Mouse (Mus musculus): ENCODE results near the gene Rimbp3. TPM values are rescaled to one million over a fixed set of nuclear protein-coding genes. Genes with fewer than 3 reads are reported as not detected.

The Rimbp3 gene
- polyA plus RNA-seq, 1 experiment from 2014 or later = 0.28 TPM

GRCm38 (mm10) chr16:17249135-17249534 is 40.7 kb downstream of the Rimbp3 start:
- Histone ChIP-seq H3K27me3 (ENCODE audit: insufficient read depth, low read length) (no peaks in the 10 kb centered on the region), H3K4me2 (ENCODE audit: low read length) (no peak overlapping the region), H3K4me1 (replicated peaks; ENCODE audit: insufficient read depth, low read length) (peaks cover 21% of the 10 kb centered on the region; the same call in 1 of the 2 replicates), H3K9me3 (replicated peaks; ENCODE audit: low read length) (no peaks in the 10 kb centered on the region), H3K4me3 (replicated peaks; ENCODE audit: low read depth, low read length) (no peak overlapping the region), H3K36me3 (ENCODE audit: insufficient read depth, low read length) (no peaks in the 10 kb centered on the region), H3K9ac (ENCODE audit: low read depth, low read length) (no peak overlapping the region), H3K27ac (no peak overlapping the region)
- no peak for ATAC-seq (replicated peaks; ENCODE audit: low FRiP score, low read depth)
- TF ChIP-seq CTCF (IDR thresholded peaks at IDR 0.05; ENCODE audit: low read depth) = no peak
- 29% methylated on average over 6 of the region's 6 CpGs for WGBS
- no peak for DNase-seq (ENCODE audit: low spot score)

- no peak overlapping the region for H3K4me3 ChIP-seq (replicated peaks; ENCODE audit: low read depth, low read length)
- H3K27me3 ChIP-seq (ENCODE audit: insufficient read depth, low read length) = no peaks in the 10 kb centered on the region
- TF ChIP-seq CTCF (IDR thresholded peaks at IDR 0.05; ENCODE audit: low read depth) = no peak
- WGBS = 41% methylated on average over 3 of the region's 3 CpGs
- H3K9ac ChIP-seq (ENCODE audit: low read depth, low read length) = no peak overlapping the region
- H3K9me3 ChIP-seq (replicated peaks; ENCODE audit: low read length) = no peaks in the 10 kb centered on the region
- ATAC-seq (replicated peaks; ENCODE audit: low FRiP score, low read depth) (no peak; the same call in 1 of the 2 replicates), DNase-seq (ENCODE audit: low spot score) (no peak)
- H3K36me3 ChIP-seq (ENCODE audit: insufficient read depth, low read length) = no peaks in the 10 kb centered on the region
- no peak overlapping the region for H3K4me2 ChIP-seq (ENCODE audit: low read length)
- peaks cover 23% of the 10 kb centered on the region; the same call in 1 of the 2 replicates for H3K4me1 ChIP-seq (replicated peaks; ENCODE audit: insufficient read depth, low read length)
- H3K27ac ChIP-seq = no peak overlapping the region
These were observed 43.1 kb downstream of the Rimbp3 start for GRCm38 (mm10) chr16:17251539-17251938.

- no peak overlapping the region for H3K4me3 ChIP-seq (replicated peaks; ENCODE audit: low read depth, low read length)
- H3K9me3 ChIP-seq (replicated peaks; ENCODE audit: low read length) = no peaks in the 10 kb centered on the region
- DNase-seq (ENCODE audit: low spot score) = no peak
- no peak for TF ChIP-seq CTCF (IDR thresholded peaks at IDR 0.05; ENCODE audit: low read depth)
- H3K4me1 ChIP-seq (replicated peaks; ENCODE audit: insufficient read depth, low read length) = peaks cover 23% of the 10 kb centered on the region; the same call in 1 of the 2 replicates
- H3K27ac ChIP-seq = no peak overlapping the region
- H3K9ac ChIP-seq (ENCODE audit: low read depth, low read length) = no peak overlapping the region
- 0 out of 2 replicates have a peak, but pooled peaks cover under 1% of the 10 kb centered on the region for H3K36me3 ChIP-seq (ENCODE audit: insufficient read depth, low read length)
- no peak overlapping the region for H3K4me2 ChIP-seq (ENCODE audit: low read length)
- WGBS = 70% methylated on average over 3 of the region's 3 CpGs
- ATAC-seq (replicated peaks; ENCODE audit: low FRiP score, low read depth) = no peak
- H3K27me3 ChIP-seq (ENCODE audit: insufficient read depth, low read length) = no peaks in the 10 kb centered on the region
These were observed 43.8 kb downstream of the Rimbp3 start for GRCm38 (mm10) chr16:17252086-17252726.

GRCm38 (mm10) chr16:17252841-17253240 is 44.4 kb downstream of the Rimbp3 start:
- 64% methylated on average over 7 of the region's 7 CpGs for WGBS
- TF ChIP-seq CTCF (IDR thresholded peaks at IDR 0.05; ENCODE audit: low read depth) = no peak
- no peak overlapping the region for H3K9ac ChIP-seq (ENCODE audit: low read depth, low read length)
- H3K4me1 ChIP-seq (replicated peaks; ENCODE audit: insufficient read depth, low read length) = peaks cover 23% of the 10 kb centered on the region; the same call in 1 of the 2 replicates
- no peak overlapping the region for H3K4me3 ChIP-seq (replicated peaks; ENCODE audit: low read depth, low read length)
- H3K27me3 ChIP-seq (ENCODE audit: insufficient read depth, low read length) = no peaks in the 10 kb centered on the region
- H3K4me2 ChIP-seq (ENCODE audit: low read length) = no peak overlapping the region
- H3K27ac ChIP-seq = no peak overlapping the region
- no peaks in the 10 kb centered on the region for H3K9me3 ChIP-seq (replicated peaks; ENCODE audit: low read length)
- ATAC-seq (replicated peaks; ENCODE audit: low FRiP score, low read depth) (no peak), DNase-seq (ENCODE audit: low spot score) (no peak)
- peaks cover 7% of the 10 kb centered on the region for H3K36me3 ChIP-seq (ENCODE audit: insufficient read depth, low read length)

DNA sequence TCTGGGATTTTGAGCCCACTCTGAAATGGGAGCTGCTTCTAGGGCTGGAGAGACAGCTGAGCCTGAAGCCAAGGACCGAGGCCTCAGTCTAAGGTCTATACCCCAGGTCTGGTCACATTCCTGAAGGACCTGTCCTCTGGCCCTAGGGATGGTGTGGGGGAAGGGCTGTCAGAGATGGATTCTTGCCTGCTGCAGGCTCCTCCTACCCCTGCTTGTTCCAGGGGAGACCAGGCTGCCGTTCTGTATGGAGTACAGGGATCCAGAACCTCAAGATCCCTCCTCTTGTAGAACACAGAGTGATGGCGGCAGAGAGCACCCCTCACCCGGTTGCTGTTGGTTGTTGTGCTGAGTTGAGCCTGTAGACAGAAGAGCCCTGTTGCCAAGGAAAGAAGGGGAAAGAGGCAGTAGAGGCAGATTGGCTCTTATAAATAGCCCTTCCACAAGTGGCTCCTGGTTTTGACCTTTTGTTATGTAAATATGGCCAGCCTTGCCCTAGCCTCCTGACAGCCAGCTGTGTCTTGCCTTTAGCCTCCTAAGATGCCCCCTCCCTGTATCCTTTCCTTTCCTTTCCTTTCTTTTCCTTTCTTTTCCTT is 45.7 kb downstream of the Rimbp3 start:
- no peak overlapping the region for H3K4me3 ChIP-seq (replicated peaks; ENCODE audit: low read depth, low read length)
- H3K27me3 ChIP-seq (ENCODE audit: insufficient read depth, low read length) = no peaks in the 10 kb centered on the region
- no peak overlapping the region for H3K4me2 ChIP-seq (ENCODE audit: low read length)
- no peak for TF ChIP-seq CTCF (IDR thresholded peaks at IDR 0.05; ENCODE audit: low read depth)
- H3K27ac ChIP-seq = no peak overlapping the region
- H3K9ac ChIP-seq (ENCODE audit: low read depth, low read length) = no peak overlapping the region
- H3K4me1 ChIP-seq (replicated peaks; ENCODE audit: insufficient read depth, low read length) = peaks cover 18% of the 10 kb centered on the region; the same call in 1 of the 2 replicates
- H3K36me3 ChIP-seq (ENCODE audit: insufficient read depth, low read length) = peaks cover 16% of the 10 kb centered on the region
- ATAC-seq (replicated peaks; ENCODE audit: low FRiP score, low read depth) (no peak), DNase-seq (ENCODE audit: low spot score) (no peak)
- H3K9me3 ChIP-seq (replicated peaks; ENCODE audit: low read length) = no peaks in the 10 kb centered on the region
- 28% methylated on average over 4 of the region's 4 CpGs for WGBS

- H3K4me3 ChIP-seq (replicated peaks; ENCODE audit: low read depth, low read length) = no peak overlapping the region
- no peaks in the 10 kb centered on the region for H3K27me3 ChIP-seq (ENCODE audit: insufficient read depth, low read length)
- H3K9me3 ChIP-seq (replicated peaks; ENCODE audit: low read length) = no peaks in the 10 kb centered on the region
- H3K36me3 ChIP-seq (ENCODE audit: insufficient read depth, low read length) = peaks cover 20% of the 10 kb centered on the region
- no peak for ATAC-seq (replicated peaks; ENCODE audit: low FRiP score, low read depth)
- no peak for DNase-seq (ENCODE audit: low spot score)
- H3K4me2 ChIP-seq (ENCODE audit: low read length) = no peak overlapping the region
- H3K9ac ChIP-seq (ENCODE audit: low read depth, low read length) = no peak overlapping the region
- WGBS = 65% methylated on average over 2 of the region's 2 CpGs
- no peak overlapping the region for H3K27ac ChIP-seq
- H3K4me1 ChIP-seq (replicated peaks; ENCODE audit: insufficient read depth, low read length) = peaks cover 11% of the 10 kb centered on the region; the same call in 1 of the 2 replicates
- no peak for TF ChIP-seq CTCF (IDR thresholded peaks at IDR 0.05; ENCODE audit: low read depth)
These were observed 46.9 kb downstream of the Rimbp3 start for GRCm38 (mm10) chr16:17255270-17255669.
